8 mouse cellular contexts compared by ENCODE assay signal in the genomic region with DNA sequence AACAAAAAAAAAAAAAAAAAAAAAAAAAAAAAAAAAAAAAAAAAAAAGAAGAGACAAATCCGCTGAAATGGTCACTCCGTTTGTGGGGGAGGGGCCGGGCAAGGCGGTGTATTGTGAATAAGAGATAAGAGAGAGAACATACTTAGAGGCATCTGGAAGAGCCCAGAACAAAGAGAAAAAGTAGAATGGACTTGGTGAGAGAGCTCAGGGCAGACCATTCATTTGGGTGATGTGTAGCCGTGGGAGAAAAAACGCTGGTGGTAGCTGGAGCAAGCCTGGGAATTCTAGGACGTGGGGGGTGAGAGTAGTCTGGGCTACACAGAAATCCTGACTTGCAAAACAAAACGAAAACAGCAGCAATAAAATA. TPM values are rescaled to one million over a fixed set of nuclear protein-coding genes. Genes with fewer than 3 reads are reported as not detected.
A peak's percentile ranks its signal among the peaks of the same experiment; 100 is the strongest.
DNase-seq lines count a peak whose midpoint lies in the region; ATAC-seq lines count a peak whose summit lies in the region.

No protein-coding gene starts in this region.

- H3K36me3 ChIP-seq in heart, embryonic 10.5 days = no peaks in the 10 kb centered on the region
- H3K36me3 ChIP-seq in hindbrain, embryonic 14.5 days (replicated peaks; ENCODE audit: control insufficient read depth, insufficient read depth) = no peaks in the 10 kb centered on the region
- H3K36me3 ChIP-seq in macrophage (ENCODE audit: inconsistent target) = no peaks in the 10 kb centered on the region

- peak overlapping the region; percentile 69 for H3K9ac ChIP-seq in hindbrain, embryonic 14.5 days

- H3K27ac ChIP-seq in heart, embryonic 10.5 days = peak overlapping the region; percentile 88
- H3K27ac ChIP-seq in hindbrain, embryonic 14.5 days = peak overlapping the region; percentile 80
- H3K27ac ChIP-seq in macrophage = peak overlapping the region; percentile 58; the same call in 1 of the 2 replicates

- H3K27me3 ChIP-seq in heart, embryonic 10.5 days (ENCODE audit: insufficient read depth, poor library complexity, severe bottlenecking) = peaks cover 8% of the 10 kb centered on the region; the same call in 1 of the 2 replicates
- no peaks in the 10 kb centered on the region for H3K27me3 ChIP-seq in hindbrain, embryonic 14.5 days (ENCODE audit: control insufficient read depth, insufficient read depth, low read length)

- peak overlapping the region; percentile 95 for H3K4me2 ChIP-seq in hindbrain, embryonic 14.5 days (replicated peaks)

- H3K4me1 ChIP-seq in heart, embryonic 10.5 days = peaks cover 10% of the 10 kb centered on the region
- H3K4me1 ChIP-seq in hindbrain, embryonic 14.5 days (replicated peaks; ENCODE audit: control insufficient read depth, insufficient read depth, low read length) = 0 out of 2 replicates have a peak, but pooled peaks cover 4% of the 10 kb centered on the region

- no peaks in the 10 kb centered on the region for H3K9me3 ChIP-seq in heart, embryonic 10.5 days
- no peaks in the 10 kb centered on the region for H3K9me3 ChIP-seq in hindbrain, embryonic 14.5 days (ENCODE audit: control insufficient read depth, low read length)

- H3K79me2 ChIP-seq in macrophage (ENCODE audit: inconsistent target) = no peaks in the 10 kb centered on the region

- 9% methylated on average over 8 of the region's 8 CpGs for WGBS in heart, embryonic 10.5 days
- 16% methylated on average over 8 of the region's 8 CpGs for WGBS in hindbrain, embryonic 14.5 days
- WGBS in macrophage (ENCODE audit: missing documents) = 86% methylated on average over 8 of the region's 8 CpGs

- H3K4me3 ChIP-seq in heart, embryonic 10.5 days = peak overlapping the region; percentile 67
- H3K4me3 ChIP-seq in hindbrain, embryonic 14.5 days (replicated peaks; ENCODE audit: low read length) = peak overlapping the region; percentile 52
- H3K4me3 ChIP-seq in macrophage (ENCODE audit: inconsistent target) = no peak overlapping the region

- intact Hi-C loops in heart, postnatal 36 days (cut with DNase I) = no loop called here

- DNase-seq in heart, embryonic 10.5 days (ENCODE audit: low spot score) = peak; percentile 85
- no peak for DNase-seq in heart, postnatal 36 days
- peak; percentile 54 for DNase-seq in embryo, embryonic 10.5 days (ENCODE audit: low spot score)
- DNase-seq in hindbrain, embryonic 14.5 days (ENCODE audit: low spot score) = peak; percentile 44
- DNase-seq in spleen, adult 12 weeks (ENCODE audit: low spot score) = no peak
- no peak for DNase-seq in layer of hippocampus, adult 8-10 months (ENCODE audit: low spot score in 2 of 2)
- no peak for DNase-seq in spleen, adult 18-20 months

- ATAC-seq in hindbrain, embryonic 14.5 days (ENCODE audit: low FRiP score) = peak; percentile 15; the same call in 1 of the 2 replicates

RNA-seq across cellular contexts. Expression of gene Rpgrip1, which starts 7.9 kb away (rescaled TPM):
- polyA plus RNA-seq in heart, embryonic 10.5 days (2016; fragmentation: Nextera tagmentation; extraction: Ambion mirVana) = 52.3 and 61.7 TPM in 2 replicates
- total RNA-seq in heart, postnatal 36 days (2021) = not detected
- polyA plus RNA-seq in hindbrain, embryonic 14.5 days (2014; fragmentation: Nextera tagmentation; extraction: Ambion mirVana) = 31.1 and 41.6 TPM in 2 replicates
- total RNA-seq in macrophage (2018; cell fraction: chromatin; rRNA removed) = 10 to 100 TPM in 11 of 26 experiments, 1 to 10 TPM in 15; 1.7 to 29.5 (median 6.8) TPM
- 1 to 10 TPM in 15 of 26 experiments, under 1 TPM in 11; 0.41 to 3.0 (median 1.4) TPM for total RNA-seq in macrophage (2018; cell fraction: cytosol; rRNA removed)
- total RNA-seq in macrophage (2018; cell fraction: nucleus; rRNA removed) = 10 to 100 TPM in 10 of 26 experiments, 1 to 10 TPM in 16; 1.2 to 21.8 (median 6.9) TPM
- 1.3 to 4.3 TPM (median 2.3 TPM) in 3 replicates for polyA plus RNA-seq in macrophage (2018)
- 1 to 10 TPM; 1.3 to 3.4 (median 1.7) TPM for total RNA-seq in layer of hippocampus, adult 8-10 months (2022)

RNA-seq across cellular contexts. Expression of gene Hnrnpc, which starts 14.6 kb away (rescaled TPM):
- 506 and 686 TPM in 2 replicates for polyA plus RNA-seq in heart, embryonic 10.5 days (2016; fragmentation: Nextera tagmentation; extraction: Ambion mirVana)
- 100 to 1,000 TPM; 125 to 133 TPM for total RNA-seq in heart, postnatal 36 days (2021)
- polyA plus RNA-seq in hindbrain, embryonic 14.5 days (2014; fragmentation: Nextera tagmentation; extraction: Ambion mirVana) = 447 and 451 TPM in 2 replicates
- total RNA-seq in macrophage (2018; cell fraction: chromatin; rRNA removed) = 100 to 1,000 TPM; 169 to 445 (median 256) TPM
- total RNA-seq in macrophage (2018; cell fraction: cytosol; rRNA removed) = 100 to 1,000 TPM; 126 to 208 (median 164) TPM
- 100 to 1,000 TPM; 166 to 390 (median 238) TPM for total RNA-seq in macrophage (2018; cell fraction: nucleus; rRNA removed)
- polyA plus RNA-seq in macrophage (2018) = 156 to 310 TPM (median 188 TPM) in 3 replicates
- total RNA-seq in layer of hippocampus, adult 8-10 months (2022) = 100 to 1,000 TPM; 197 to 271 (median 244) TPM

Comparison
In these comparisons a context has a peak if more than half of its experiments do, and no peak if none do; other contexts are left out.
1. DNase-seq: peak in heart, embryonic 10.5 days (single experiment), embryo, embryonic 10.5 days (single experiment) and hindbrain, embryonic 14.5 days (single experiment); none in heart, postnatal 36 days (0 of 2), spleen, adult 12 weeks (single experiment), layer of hippocampus, adult 8-10 months (0 of 2) and spleen, adult 18-20 months (0 of 2).
2. Peak in every context shown above with its lines, with median percentiles within 50 percentile points of each other: H3K27ac ChIP-seq.